Comparison of ENCODE assay signal across 15 mouse cellular contexts in the genomic region with DNA sequence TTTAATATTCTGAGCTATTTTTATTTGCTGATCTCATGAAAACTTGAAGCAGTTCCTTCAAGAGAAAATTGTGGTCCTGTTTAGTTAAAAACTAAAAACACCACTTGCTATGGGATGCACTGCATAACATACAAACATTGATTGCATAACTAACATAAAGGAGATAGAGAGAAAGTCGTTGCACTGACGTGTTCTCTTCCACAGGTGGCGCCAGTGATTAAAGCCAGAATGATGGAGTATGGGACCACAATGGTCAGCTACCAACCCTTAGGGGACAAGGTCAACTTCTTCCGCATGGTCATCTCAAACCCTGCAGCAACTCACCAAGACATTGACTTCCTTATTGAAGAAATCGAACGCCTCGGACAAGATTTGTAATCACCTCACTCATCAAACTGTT.
DNase-seq lines count a peak whose midpoint lies in the region; ATAC-seq and TF ChIP-seq lines count a peak whose summit lies in the region.
"Had no signal": no experiment of that assay in that cellular context is flagged by ENCODE, and none has a peak within 500 bp of the region (broad histone marks: within the 10 kb centered on the region; RNA-seq: fewer than 3 reads in every experiment).

No protein-coding gene starts in this region.

- no peaks in the 10 kb centered on the region for H3K9me3 ChIP-seq in lung, embryonic 14.5 days (ENCODE audit: low read depth, low read length)
- no peaks in the 10 kb centered on the region for H3K9me3 ChIP-seq in G1E (replicated peaks)
- H3K9me3 ChIP-seq: embryonic facial prominence, embryonic 10.5 days; intestine, embryonic 15.5 days; limb, embryonic 13.5 days had no signal

- 0 out of 2 replicates have a peak, but pooled peaks have one; percentile 2 for TF ChIP-seq CTCF in lung, embryonic 14.5 days (IDR thresholded peaks at IDR 0.05; ENCODE audit: low read depth)
- peak; percentile 20; the same call in 1 of the 2 replicates for TF ChIP-seq CTCF in G1E (IDR thresholded peaks at IDR 0.05; ENCODE audit: low read depth, low read length)

- no peaks in the 10 kb centered on the region for H3K27me3 ChIP-seq in lung, embryonic 14.5 days (ENCODE audit: insufficient read depth, low read length)
- H3K27me3 ChIP-seq in G1E (ENCODE audit: insufficient read depth, low read length), result peaks cover 4% of the 10 kb centered on the region
- H3K27me3 ChIP-seq: intestine, embryonic 15.5 days; limb, embryonic 13.5 days had no signal

- H3K27ac ChIP-seq in lung, embryonic 14.5 days (ENCODE audit: low read depth), result no peak overlapping the region
- H3K27ac ChIP-seq: embryonic facial prominence, embryonic 10.5 days; intestine, embryonic 15.5 days; limb, embryonic 13.5 days had no signal

- no peaks in the 10 kb centered on the region for H3K4me1 ChIP-seq in lung, embryonic 14.5 days (ENCODE audit: insufficient read depth)
- no peaks in the 10 kb centered on the region for H3K4me1 ChIP-seq in G1E (ENCODE audit: insufficient read depth, low read depth, low read length)
- H3K4me1 ChIP-seq: embryonic facial prominence, embryonic 10.5 days; intestine, embryonic 15.5 days; limb, embryonic 13.5 days had no signal

- H3K9ac ChIP-seq in lung, embryonic 14.5 days, result no peak overlapping the region
- H3K9ac ChIP-seq: intestine, embryonic 15.5 days; limb, embryonic 13.5 days had no signal

- no peak overlapping the region for H3K4me2 ChIP-seq in lung, embryonic 14.5 days
- H3K4me2 ChIP-seq: intestine, embryonic 15.5 days; limb, embryonic 13.5 days had no signal

- DNase-seq in adrenal gland, postnatal 10 days, result peak; percentile 1
- no peak for DNase-seq in adrenal gland, adult 2 months
- no peak for DNase-seq in lung, embryonic 14.5 days
- no peak for DNase-seq in lung, postnatal 4 days
- DNase-seq in G1E (ENCODE audit: low spot score), result no peak
- no peak for DNase-seq in layer of hippocampus, adult 18-20 months (ENCODE audit: low spot score in 2 of 2)
- DNase-seq in gastrocnemius, postnatal 10 days, result no peak
- DNase-seq: cerebellum, adult 8-10 months; gastrocnemius, postnatal 36 days; heart, postnatal 10 days; right cerebral cortex, postnatal 4 days had no signal

- H3K4me3 ChIP-seq in lung, embryonic 14.5 days (ENCODE audit: low read depth, low read length), result no peak overlapping the region
- no peak overlapping the region for H3K4me3 ChIP-seq in G1E (ENCODE audit: low read depth, low read length)
- H3K4me3 ChIP-seq: embryonic facial prominence, embryonic 10.5 days; intestine, embryonic 15.5 days; limb, embryonic 13.5 days had no signal

- ATAC-seq in lung, embryonic 14.5 days (ENCODE audit: insufficient read depth), result no peak
- no peak for ATAC-seq in G1E (ENCODE audit: extremely low read depth, insufficient number of reproducible peaks, low FRiP score, poor library complexity, severe bottlenecking)
- ATAC-seq in megakaryocyte-erythroid progenitor cell, adult 5-6 weeks (replicated peaks; ENCODE audit: low FRiP score, low TSS enrichment, poor library complexity, severe bottlenecking), result peak; percentile 65
- ATAC-seq: intestine, embryonic 15.5 days had no signal

- no peaks in the 10 kb centered on the region for H3K36me3 ChIP-seq in lung, embryonic 14.5 days (ENCODE audit: insufficient read depth)
- no peaks in the 10 kb centered on the region for H3K36me3 ChIP-seq in G1E (replicated peaks)
- H3K36me3 ChIP-seq: embryonic facial prominence, embryonic 10.5 days; intestine, embryonic 15.5 days; limb, embryonic 13.5 days had no signal

- WGBS in lung, embryonic 14.5 days, result 78% methylated on average over 7 of the region's 7 CpGs
